Mouse (Mus musculus) cerebellum, adult (tissue): Measurements from ENCODE around the gene Mto1.
"Not testable (repeated sequence)": the region's sequence is repeated elsewhere in the genome, so short reads cannot be mapped to it uniquely, and the experiment has no call there.

Experiments used
- ATAC-seq: cut with Nextera tagmentation; 2 replicates; pipeline ENCODE4 v1.9.2; 2017; ENCODE audit warnings: mild to moderate bottlenecking, moderate library complexity, mixed read lengths; ENCODE audit not compliant: insufficient number of reproducible peaks, low FRiP score, low TSS enrichment

The Mto1 gene

GRCm38 (mm10) chr9:78504679-78505078, 56.7 kb downstream of the Mto1 start:
- no peak for ATAC-seq

GRCm38 (mm10) chr9:78505223-78505622, 57.2 kb downstream of the Mto1 start:
- ATAC-seq = no peak

DNA sequence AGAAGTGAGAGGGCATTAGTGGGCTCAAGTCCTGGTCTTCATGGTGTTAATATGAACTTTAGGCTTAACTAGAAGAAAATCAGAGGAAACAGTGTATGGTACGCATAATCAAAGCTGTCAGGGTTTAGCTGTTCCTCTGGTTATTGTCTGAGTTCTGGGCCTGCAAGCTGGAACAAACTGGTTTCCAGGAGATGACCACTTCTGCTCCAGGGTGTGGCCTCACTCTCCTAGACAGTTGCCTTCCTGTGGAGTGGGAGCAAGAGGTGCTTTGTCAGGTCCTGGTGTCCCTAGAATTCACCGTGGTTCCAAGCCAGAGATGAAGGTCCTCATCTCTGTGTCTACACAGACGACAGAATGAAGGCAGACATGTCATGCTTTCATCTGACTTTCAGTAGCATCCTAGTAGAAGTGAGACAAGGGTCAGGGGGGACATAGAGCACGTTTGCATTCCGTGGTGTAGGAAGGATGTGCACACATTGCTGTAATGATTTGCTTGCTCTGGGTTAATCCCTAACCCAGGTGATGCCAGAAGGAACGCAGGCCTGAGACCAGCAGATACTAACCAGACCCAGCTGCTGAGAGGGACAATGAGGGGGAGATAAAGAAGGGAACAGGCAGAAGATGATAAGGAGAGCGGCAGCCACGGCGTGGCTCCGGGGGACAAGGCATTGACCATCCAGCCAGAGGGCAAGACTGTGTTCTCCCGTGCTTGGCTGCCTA, 58.2 kb downstream of the Mto1 start:
- ATAC-seq = no peak

DNA sequence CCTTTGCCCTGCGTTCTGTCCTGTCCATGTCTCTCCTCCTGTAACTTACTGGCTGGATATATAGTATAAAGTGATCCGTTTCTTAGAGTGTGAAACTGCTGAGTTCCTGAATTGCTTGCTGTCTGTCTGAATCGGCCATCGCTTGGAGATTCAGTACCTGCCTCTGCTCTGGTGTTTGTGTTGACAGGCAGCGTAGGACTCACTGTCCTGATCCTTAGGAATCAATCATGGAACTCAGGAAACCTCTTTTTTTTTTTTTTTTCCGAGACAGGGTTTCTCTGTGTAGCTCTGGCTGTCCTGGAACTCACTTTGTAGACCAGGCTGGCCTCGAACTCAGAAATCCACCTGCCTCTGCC, 58.7 kb downstream of the Mto1 start:
- ATAC-seq = no peak

DNA sequence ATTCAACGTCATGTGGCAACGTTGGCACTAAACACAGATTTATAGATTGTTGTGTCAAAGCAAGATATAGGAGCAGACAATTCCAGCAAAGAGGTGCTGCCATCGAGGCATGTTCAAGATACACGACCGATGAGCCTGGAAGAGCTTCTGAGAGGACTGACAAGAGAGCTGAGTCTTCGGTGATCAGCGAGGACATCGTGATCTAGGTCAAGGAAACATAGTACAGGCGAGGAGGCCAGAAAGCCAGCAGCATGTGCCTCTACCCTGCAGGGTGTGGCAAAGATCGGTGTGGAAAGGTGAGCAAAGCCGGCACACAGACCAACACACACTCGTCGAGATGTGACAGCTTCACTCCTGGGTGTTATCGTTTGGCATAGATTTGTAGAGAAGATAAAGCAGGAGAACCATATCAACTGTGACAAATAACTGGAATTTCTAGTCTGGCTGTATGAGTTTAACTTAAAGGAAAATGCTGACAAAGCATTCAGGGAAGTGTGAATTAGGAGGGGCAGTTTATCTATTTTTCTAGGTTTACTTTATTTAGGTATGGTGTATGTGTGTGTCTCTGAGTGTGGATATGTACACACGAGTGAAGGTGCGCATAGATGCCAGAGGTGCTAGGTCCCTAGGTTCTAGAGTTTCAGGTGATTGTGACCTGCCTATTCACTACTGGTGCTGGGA, 60.2 kb downstream of the Mto1 start:
- ATAC-seq = no peak

DNA sequence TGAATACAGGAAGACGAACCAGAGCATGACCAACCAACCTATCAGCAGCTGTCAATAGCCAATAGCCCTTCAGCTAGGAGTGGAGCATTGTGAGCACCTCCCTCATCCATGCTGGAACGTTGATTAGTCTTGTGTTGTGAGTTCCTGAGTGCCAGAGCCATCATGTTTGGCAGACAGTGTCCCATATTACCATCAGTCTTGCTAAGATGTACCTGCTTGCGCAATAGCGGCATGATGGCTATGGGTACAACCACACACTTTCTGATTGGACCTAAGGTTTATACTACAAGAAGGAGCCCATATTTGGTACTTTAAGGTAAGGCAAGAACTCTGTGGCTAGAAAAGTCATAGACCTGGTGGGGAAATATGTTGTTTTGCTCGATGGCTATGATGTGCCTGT, 63.7 kb downstream of the Mto1 start:
- ATAC-seq = no peak

- no peak for ATAC-seq
These were observed 65.9 kb downstream of the Mto1 start for GRCm38 (mm10) chr9:78513776-78514500.

DNA sequence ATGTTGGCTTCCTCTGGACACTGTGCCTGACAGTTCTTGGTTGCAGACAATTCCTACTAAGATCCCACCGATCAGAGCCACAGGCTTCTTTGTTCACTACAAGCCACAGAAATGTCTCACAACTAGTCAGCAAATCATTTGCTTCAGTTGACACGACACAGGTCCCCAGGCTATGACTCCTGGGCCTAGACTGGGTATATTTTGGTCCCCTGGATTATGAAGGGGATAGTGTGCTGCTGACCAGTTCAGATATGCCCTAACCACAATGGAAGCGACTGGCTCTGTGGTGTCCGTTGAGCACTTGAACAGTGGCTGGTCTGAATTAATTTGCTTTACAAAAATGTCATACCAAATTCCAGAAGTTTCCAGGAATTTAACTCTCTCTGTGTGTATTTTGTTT, 66.7 kb downstream of the Mto1 start:
- ATAC-seq = no peak

DNA sequence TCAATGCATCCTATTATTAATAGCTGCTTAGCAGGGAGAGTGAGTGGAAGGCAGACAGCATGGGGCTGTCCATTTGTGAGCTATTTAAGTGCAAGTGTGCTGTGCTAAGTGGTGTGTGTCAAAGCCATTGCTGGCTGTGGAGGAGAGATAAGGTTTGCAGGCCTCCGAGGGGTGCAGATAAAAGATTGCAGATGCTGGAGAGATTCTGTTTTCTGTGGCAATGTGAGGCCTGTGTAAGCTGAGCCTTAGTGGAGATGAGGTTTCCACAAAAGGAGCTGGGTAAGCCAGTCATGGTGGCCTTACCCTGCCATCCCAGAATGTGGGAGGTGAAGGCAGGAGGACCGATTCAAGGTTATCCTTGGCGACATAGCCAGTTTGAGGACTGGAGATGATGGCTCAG, 68.1 kb downstream of the Mto1 start:
- no peak for ATAC-seq

- not testable (repeated sequence) for ATAC-seq
These were observed 69.2 kb downstream of the Mto1 start for GRCm38 (mm10) chr9:78517237-78517636.

- no peak; the same call in 1 of the 2 replicates for ATAC-seq
These were observed 72.2 kb downstream of the Mto1 start for GRCm38 (mm10) chr9:78520127-78520779.

DNA sequence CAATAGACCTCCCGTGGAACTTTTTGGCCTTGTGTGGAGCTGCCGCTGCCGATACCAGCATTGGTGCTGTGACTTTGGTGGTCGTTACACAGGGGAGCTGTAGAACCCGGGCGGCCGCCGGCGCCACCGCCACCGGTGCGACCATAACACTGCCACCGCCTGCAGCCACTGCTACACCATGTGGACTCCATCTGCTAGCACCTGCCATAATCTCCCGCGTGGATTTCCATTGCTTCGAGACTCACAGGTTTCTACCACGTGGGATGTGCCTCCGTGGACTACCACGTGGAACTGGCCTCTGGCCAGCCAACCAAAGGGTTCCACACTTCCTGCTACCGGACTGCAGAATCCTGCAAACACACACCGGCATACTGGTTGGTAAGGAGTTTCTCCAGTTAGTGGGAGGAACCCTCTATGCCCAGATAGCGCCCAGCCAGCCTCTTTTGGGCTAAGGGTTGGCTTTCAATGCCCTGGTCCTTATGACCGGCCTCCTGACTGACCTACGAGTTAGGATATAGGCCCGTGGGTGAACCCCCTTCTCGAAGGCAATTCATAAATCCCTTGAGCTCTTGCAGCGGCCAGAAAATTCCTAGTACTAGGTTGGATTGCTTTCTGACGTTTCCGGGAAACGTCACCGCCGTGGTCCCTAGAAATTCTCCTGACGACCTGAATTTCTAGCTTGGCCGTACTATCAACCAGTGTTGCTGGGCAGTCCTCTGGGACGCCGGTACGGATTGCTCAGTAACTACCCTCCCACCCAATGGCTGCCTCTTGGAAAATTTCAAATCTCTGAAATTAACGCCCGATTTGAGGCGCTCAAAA, 73.0 kb downstream of the Mto1 start:
- ATAC-seq = peak; percentile 70

- ATAC-seq = no peak
These were observed 73.7 kb downstream of the Mto1 start for GRCm38 (mm10) chr9:78521689-78522088.
